Mouse (Mus musculus): ENCODE data around the gene Klhdc8b. TPM values are rescaled to one million over a fixed set of nuclear protein-coding genes. Genes with fewer than 3 reads are reported as not detected.

Klhdc8b gene
- 24.2 and 24.8 TPM in 2 replicates for polyA plus RNA-seq (2015; fragmentation: Nextera tagmentation; extraction: Ambion mirVana)

- 14% methylated on average over 11 of the region's 11 CpGs for WGBS
- Histone ChIP-seq H3K27ac (ENCODE audit: low read depth, low read length) (peak within 1 kb of the TSS; percentile 95), H3K27me3 (replicated peaks; ENCODE audit: control insufficient read depth, insufficient read depth, low read length) (no peaks in the 10 kb centered on the region), H3K9me3 (ENCODE audit: control insufficient read depth) (no peaks in the 10 kb centered on the region), H3K9ac (ENCODE audit: low read depth, low read length) (peak within 1 kb of the TSS; percentile 91), H3K4me3 (ENCODE audit: low read depth, low read length) (peak within 1 kb of the TSS; percentile 90), H3K36me3 (ENCODE audit: control insufficient read depth, insufficient read depth) (peaks cover 24% of the 10 kb centered on the region), H3K4me1 (replicated peaks; ENCODE audit: control insufficient read depth, insufficient read depth, low read length) (peaks cover 14% of the 10 kb centered on the region), H3K4me2 (replicated peaks; ENCODE audit: low read depth) (peak within 1 kb of the TSS; percentile 73)
- 0 out of 2 replicates have a peak, but pooled peaks have one; percentile 10 for ATAC-seq
- no peak for TF ChIP-seq CTCF (IDR thresholded peaks at IDR 0.05; ENCODE audit: low read depth)
These were observed at the start of gene Klhdc8b for GRCm38 (mm10) chr9:108461181-108461631. TSS of gene Klhdc8b (minus strand) at chr9:108461581.

GRCm38 (mm10) chr9:108508776-108509175 is 47.4 kb upstream of the Klhdc8b start:
- Histone ChIP-seq H3K9ac (ENCODE audit: low read depth, low read length) (peak overlapping the region; percentile 77; the same call in 1 of the 2 replicates), H3K4me2 (replicated peaks; ENCODE audit: low read depth) (peak overlapping the region; percentile 87), H3K27ac (ENCODE audit: low read depth, low read length) (no peak overlapping the region), H3K9me3 (ENCODE audit: control insufficient read depth) (no peaks in the 10 kb centered on the region), H3K36me3 (ENCODE audit: control insufficient read depth, insufficient read depth) (peaks cover 40% of the 10 kb centered on the region), H3K4me1 (replicated peaks; ENCODE audit: control insufficient read depth, insufficient read depth, low read length) (0 out of 2 replicates have a peak, but pooled peaks cover 6% of the 10 kb centered on the region), H3K27me3 (replicated peaks; ENCODE audit: control insufficient read depth, insufficient read depth, low read length) (no peaks in the 10 kb centered on the region), H3K4me3 (ENCODE audit: low read depth, low read length) (peak overlapping the region; percentile 61)
- 87% methylated on average over 7 of the region's 7 CpGs for WGBS
- no peak for TF ChIP-seq CTCF (IDR thresholded peaks at IDR 0.05; ENCODE audit: low read depth)
- no peak for ATAC-seq

DNA sequence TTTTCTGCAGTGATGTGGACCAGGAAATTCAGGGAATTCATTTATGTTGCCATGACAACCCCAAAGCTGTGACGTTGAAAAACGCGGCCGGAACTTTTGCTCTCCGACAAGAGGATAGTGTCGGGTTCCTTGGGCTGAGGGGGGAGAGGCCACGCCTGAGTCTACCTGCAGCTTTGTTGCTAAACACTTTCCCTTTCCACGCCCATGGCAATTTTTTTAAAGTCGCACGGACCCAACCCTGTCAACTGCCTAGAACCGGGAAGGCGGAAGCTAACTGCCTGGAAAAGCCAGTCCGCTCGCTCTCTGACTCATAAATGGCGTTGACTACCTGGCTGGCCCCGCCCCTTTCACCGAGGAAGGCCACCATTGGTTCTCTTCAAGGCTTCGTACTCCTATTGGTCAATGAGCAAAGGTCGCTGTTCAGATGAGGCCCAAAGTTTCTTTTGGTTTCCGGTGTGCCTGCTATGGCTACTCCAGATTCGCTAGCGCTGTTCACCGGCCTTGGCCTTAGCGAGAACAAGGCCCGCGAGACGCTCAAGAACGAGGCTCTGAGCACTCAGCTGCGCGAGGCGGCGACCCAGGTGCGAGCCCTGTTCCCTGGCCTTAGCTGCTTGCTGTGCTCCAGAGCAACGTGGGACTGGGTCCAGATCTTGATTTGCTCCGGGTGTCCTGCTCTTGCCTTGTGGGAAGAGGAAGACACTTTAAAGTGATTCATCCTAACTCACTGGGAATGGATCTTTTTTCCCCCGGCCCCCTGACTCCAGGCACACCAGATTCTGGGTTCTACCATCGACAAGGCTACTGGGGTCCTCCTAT is 46.4 kb upstream of the Klhdc8b start, which contains the start of gene Qars:
Gene Qars (plus strand): TSS at position 88 of the 816 bp plus-strand sequence.
- Histone ChIP-seq H3K4me1 (replicated peaks; ENCODE audit: control insufficient read depth, insufficient read depth, low read length) (0 out of 2 replicates have a peak, but pooled peaks cover 6% of the 10 kb centered on the region), H3K4me3 (ENCODE audit: low read depth, low read length) (peak within 1 kb of the TSS; percentile 61), H3K27me3 (replicated peaks; ENCODE audit: control insufficient read depth, insufficient read depth, low read length) (no peaks in the 10 kb centered on the region), H3K9me3 (ENCODE audit: control insufficient read depth) (no peaks in the 10 kb centered on the region), H3K4me2 (replicated peaks; ENCODE audit: low read depth) (peak within 1 kb of the TSS; percentile 87), H3K27ac (ENCODE audit: low read depth, low read length) (peak within 1 kb of the TSS; percentile 85), H3K36me3 (ENCODE audit: control insufficient read depth, insufficient read depth) (peaks cover 40% of the 10 kb centered on the region), H3K9ac (ENCODE audit: low read depth, low read length) (peak within 1 kb of the TSS; percentile 77)
- TF ChIP-seq CTCF (IDR thresholded peaks at IDR 0.05; ENCODE audit: low read depth) = no peak
- 0% methylated on average over 37 of the region's 37 CpGs for WGBS
- peak; percentile 96 for ATAC-seq

DNA sequence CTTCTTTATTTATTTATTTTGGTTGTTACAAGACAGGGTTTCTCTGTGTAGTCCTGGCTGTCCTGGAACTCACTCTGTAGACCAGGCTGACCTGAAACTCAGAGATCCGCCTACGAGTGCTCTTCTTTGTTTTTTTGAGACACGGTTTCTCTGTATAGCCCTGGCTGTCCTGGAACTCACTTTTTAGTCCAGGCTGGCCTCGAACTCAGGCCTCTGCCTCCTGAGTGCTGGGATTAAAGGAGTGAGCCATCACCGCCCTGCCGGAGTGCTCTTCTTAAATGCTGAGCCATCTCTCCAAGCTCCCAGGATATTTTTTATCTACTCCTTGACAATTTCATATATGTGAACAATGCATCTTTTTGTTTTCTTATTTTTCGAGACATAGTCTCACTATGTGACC is 45.5 kb upstream of the Klhdc8b start:
- no peak for ATAC-seq
- no peak for TF ChIP-seq CTCF (IDR thresholded peaks at IDR 0.05; ENCODE audit: low read depth)
- H3K9ac ChIP-seq (ENCODE audit: low read depth, low read length) = no peak overlapping the region
- H3K27me3 ChIP-seq (replicated peaks; ENCODE audit: control insufficient read depth, insufficient read depth, low read length) = no peaks in the 10 kb centered on the region
- peak overlapping the region; percentile 87 for H3K4me2 ChIP-seq (replicated peaks; ENCODE audit: low read depth)
- H3K9me3 ChIP-seq (ENCODE audit: control insufficient read depth) = no peaks in the 10 kb centered on the region
- H3K36me3 ChIP-seq (ENCODE audit: control insufficient read depth, insufficient read depth) = peaks cover 33% of the 10 kb centered on the region
- H3K4me3 ChIP-seq (ENCODE audit: low read depth, low read length) = peak overlapping the region; percentile 61; the same call in 1 of the 2 replicates
- peak overlapping the region; percentile 85 for H3K27ac ChIP-seq (ENCODE audit: low read depth, low read length)
- 83% methylated on average over 7 of the region's 7 CpGs for WGBS
- 0 out of 2 replicates have a peak, but pooled peaks cover 6% of the 10 kb centered on the region for H3K4me1 ChIP-seq (replicated peaks; ENCODE audit: control insufficient read depth, insufficient read depth, low read length)

DNA sequence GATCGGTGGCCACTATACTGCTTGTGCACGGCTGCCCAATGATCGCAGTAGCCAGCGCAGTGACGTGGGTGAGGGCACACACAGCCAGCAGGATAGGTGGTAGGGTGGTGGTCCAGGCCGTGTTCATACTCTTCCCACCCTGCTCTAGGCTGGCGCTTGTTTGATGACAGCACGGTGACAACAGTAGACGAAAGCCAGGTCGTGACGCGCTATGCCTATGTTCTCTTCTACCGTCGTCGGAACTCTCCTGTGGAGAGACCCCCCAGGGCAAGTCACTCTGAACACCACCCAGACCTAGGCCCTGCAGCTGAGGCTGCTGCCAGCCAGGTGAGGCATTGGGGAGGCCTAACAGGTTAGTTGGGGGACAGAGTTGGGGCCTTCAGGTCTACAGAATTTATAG is 38.6 kb upstream of the Klhdc8b start:
- no peak overlapping the region for H3K9ac ChIP-seq (ENCODE audit: low read depth, low read length)
- peaks cover 80% of the 10 kb centered on the region for H3K36me3 ChIP-seq (ENCODE audit: control insufficient read depth, insufficient read depth)
- no peak overlapping the region for H3K4me3 ChIP-seq (ENCODE audit: low read depth, low read length)
- H3K27ac ChIP-seq (ENCODE audit: low read depth, low read length) = no peak overlapping the region
- no peaks in the 10 kb centered on the region for H3K4me1 ChIP-seq (replicated peaks; ENCODE audit: control insufficient read depth, insufficient read depth, low read length)
- no peak for TF ChIP-seq CTCF (IDR thresholded peaks at IDR 0.05; ENCODE audit: low read depth)
- 94% methylated on average over 15 of the region's 15 CpGs for WGBS
- no peak overlapping the region for H3K4me2 ChIP-seq (replicated peaks; ENCODE audit: low read depth)
- H3K9me3 ChIP-seq (ENCODE audit: control insufficient read depth) = no peaks in the 10 kb centered on the region
- H3K27me3 ChIP-seq (replicated peaks; ENCODE audit: control insufficient read depth, insufficient read depth, low read length) = no peaks in the 10 kb centered on the region
- no peak for ATAC-seq

DNA sequence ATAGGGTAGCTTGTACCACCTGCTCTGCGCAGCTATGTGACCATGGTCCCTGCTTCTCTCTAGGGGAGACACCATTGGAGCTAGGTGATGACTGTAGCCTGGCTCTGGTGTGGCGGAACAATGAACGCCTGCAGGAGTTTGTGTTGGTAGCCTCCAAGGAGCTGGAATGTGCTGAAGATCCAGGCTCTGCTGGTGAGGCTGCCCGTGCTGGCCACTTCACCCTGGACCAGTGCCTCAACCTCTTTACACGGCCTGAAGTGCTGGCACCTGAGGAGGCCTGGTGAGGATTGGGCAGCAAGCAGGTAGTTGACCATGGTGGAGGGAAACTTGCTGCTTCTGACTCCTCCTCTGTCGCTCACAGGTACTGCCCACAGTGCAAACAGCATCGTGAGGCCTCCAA is 37.9 kb upstream of the Klhdc8b start:
- 92% methylated on average over 7 of the region's 7 CpGs for WGBS
- H3K27ac ChIP-seq (ENCODE audit: low read depth, low read length) = no peak overlapping the region
- H3K4me2 ChIP-seq (replicated peaks; ENCODE audit: low read depth) = no peak overlapping the region
- no peak overlapping the region for H3K9ac ChIP-seq (ENCODE audit: low read depth, low read length)
- TF ChIP-seq CTCF (IDR thresholded peaks at IDR 0.05; ENCODE audit: low read depth) = no peak
- no peaks in the 10 kb centered on the region for H3K4me1 ChIP-seq (replicated peaks; ENCODE audit: control insufficient read depth, insufficient read depth, low read length)
- H3K27me3 ChIP-seq (replicated peaks; ENCODE audit: control insufficient read depth, insufficient read depth, low read length) = no peaks in the 10 kb centered on the region
- H3K9me3 ChIP-seq (ENCODE audit: control insufficient read depth) = no peaks in the 10 kb centered on the region
- no peak overlapping the region for H3K4me3 ChIP-seq (ENCODE audit: low read depth, low read length)
- no peak for ATAC-seq
- peaks cover 87% of the 10 kb centered on the region for H3K36me3 ChIP-seq (ENCODE audit: control insufficient read depth, insufficient read depth)

Data from intestine, postnatal 0 days (tissue).